Mouse (Mus musculus) heart, embryonic 13.5 days (tissue): Measurements from ENCODE around the gene Atg16l2. TPM values are rescaled to one million over a fixed set of nuclear protein-coding genes. Genes with fewer than 3 reads are reported as not detected.
A peak's percentile ranks its signal among the peaks of the same experiment; 100 is the strongest.

Source experiments
- ATAC-seq: fragments of 200-750 bp; cut with Nextera tagmentation; 2 replicates; pipeline ENCODE4 v1.8.0; 2017; ENCODE audit warnings: moderate TSS enrichment; ENCODE audit not compliant: insufficient number of reproducible peaks, low FRiP score, low TSS enrichment; ENCODE audit errors: extremely low read depth
- H3K27ac ChIP-seq: fragments of 300-500 bp; sonication (generic); replicated peaks from 2 replicates; pipeline ENCODE4 v1.5.1; 2015; ENCODE audit warnings: moderate library complexity, mild to moderate bottlenecking, inconsistent platforms
- H3K27me3 ChIP-seq: fragments of 300-500 bp; sonication (generic); replicated peaks from 2 replicates; pipeline ENCODE4 v1.6.1; 2015; ENCODE audit warnings: mild to moderate bottlenecking, inconsistent platforms
- H3K36me3 ChIP-seq: fragments of 300-500 bp; sonication (generic); 2 replicates; pipeline ENCODE4 v1.6.1; 2015; ENCODE audit warnings: mild to moderate bottlenecking, inconsistent platforms
- H3K4me1 ChIP-seq: fragments of 300-500 bp; sonication (generic); 2 replicates; pipeline ENCODE4 v1.6.1; 2015; ENCODE audit warnings: inconsistent platforms
- H3K4me2 ChIP-seq: fragments of 300-500 bp; sonication (generic); 2 replicates; pipeline ENCODE4 v1.6.1; 2015; ENCODE audit warnings: inconsistent platforms, mild to moderate bottlenecking, moderate library complexity
- H3K4me3 ChIP-seq: fragments of 300-500 bp; sonication (generic); 2 replicates; pipeline ENCODE4 v1.5.1; 2015; ENCODE audit warnings: moderate library complexity, mild to moderate bottlenecking, inconsistent platforms
- H3K9ac ChIP-seq: fragments of 300-500 bp; sonication (generic); 2 replicates; pipeline ENCODE4 v1.6.1; 2015; ENCODE audit warnings: inconsistent platforms, mild to moderate bottlenecking, moderate library complexity
- H3K9me3 ChIP-seq: fragments of 300-500 bp; sonication (generic); 2 replicates; pipeline ENCODE4 v1.6.1; 2016; ENCODE audit warnings: inconsistent platforms
- WGBS: fragments of 180-500 bp; shearing (Covaris S2); methylation state at CpG from one replicate; pipeline ENCODE4 v1.1.7; 2015; ENCODE audit warnings: mixed read lengths; 5-methylcytosine and 5-hydroxymethylcytosine counted together
- polyA plus RNA-seq: library from polyadenylated mRNA; unstranded; fragments of >200 nt; fragmentation: Nextera tagmentation; extraction: Ambion mirVana; gene quantifications from 2 replicates; pipeline ENCODE4 v1.2.1, GENCODE M21; 2015

Gene Atg16l2
- polyA plus RNA-seq, 1 experiment from 2014 or later: 23.0 TPM

- Histone ChIP-seq H3K4me3 (peak overlapping the region; percentile 59), H3K27ac (peak overlapping the region; percentile 97), H3K27me3 (no peaks in the 10 kb centered on the region), H3K4me2 (peak overlapping the region; percentile 73), H3K9ac (peak overlapping the region; percentile 81), H3K9me3 (no peaks in the 10 kb centered on the region), H3K36me3 (no peaks in the 10 kb centered on the region), H3K4me1 (peaks cover 19% of the 10 kb centered on the region)
- ATAC-seq: no peak
- WGBS: 35% methylated on average over 5 of the region's 5 CpGs
Observed at GRCm38 (mm10) chr7:101309985-101310326, 7.9 kb upstream of the Atg16l2 start.

GRCm38 (mm10) chr7:101306841-101307240 is 4.8 kb upstream of the Atg16l2 start:
- 17% methylated on average over 2 of the region's 2 CpGs for WGBS
- peaks cover 15% of the 10 kb centered on the region for H3K4me1 ChIP-seq
- no peak for ATAC-seq

GRCm38 (mm10) chr7:101302691-101303090 is 640 bp upstream of the Atg16l2 start:
- peak overlapping the region; percentile 87 for H3K9ac ChIP-seq
- ATAC-seq: no peak

More at GRCm38 (mm10) chr7:101306841-101307240, 4.8 kb upstream of the Atg16l2 start:
- Histone ChIP-seq H3K9me3 (no peaks in the 10 kb centered on the region), H3K4me3 (no peak overlapping the region), H3K9ac (no peak overlapping the region), H3K36me3 (no peaks in the 10 kb centered on the region), H3K4me2 (no peak overlapping the region), H3K27me3 (no peaks in the 10 kb centered on the region), H3K27ac (no peak overlapping the region)

GRCm38 (mm10) chr7:101301361-101301880 is 630 bp downstream of the Atg16l2 start:
- H3K36me3 ChIP-seq: no peaks in the 10 kb centered on the region
- H3K9ac ChIP-seq: peak overlapping the region; percentile 87
- H3K4me3 ChIP-seq: peak overlapping the region; percentile 77
- ATAC-seq: no peak; the same call in 1 of the 2 replicates
- H3K9me3 ChIP-seq: no peaks in the 10 kb centered on the region
- H3K27ac ChIP-seq: peak overlapping the region; percentile 90
- peaks cover 24% of the 10 kb centered on the region for H3K27me3 ChIP-seq
- H3K4me1 ChIP-seq: peaks cover 31% of the 10 kb centered on the region
- WGBS: under 1% methylated on average over 30 of the region's 30 CpGs
- peak overlapping the region; percentile 92 for H3K4me2 ChIP-seq

More at GRCm38 (mm10) chr7:101302691-101303090, 640 bp upstream of the Atg16l2 start:
- Histone ChIP-seq H3K4me2 (peak overlapping the region; percentile 92), H3K27ac (peak overlapping the region; percentile 90), H3K36me3 (no peaks in the 10 kb centered on the region), H3K4me3 (peak overlapping the region; percentile 77), H3K27me3 (peaks cover 18% of the 10 kb centered on the region), H3K9me3 (no peaks in the 10 kb centered on the region), H3K4me1 (peaks cover 22% of the 10 kb centered on the region)
- 30% methylated on average over 7 of the region's 7 CpGs for WGBS

- H3K9ac ChIP-seq: no peak overlapping the region
- peaks cover 38% of the 10 kb centered on the region for H3K4me1 ChIP-seq
- ATAC-seq: no peak
- H3K4me3 ChIP-seq: no peak overlapping the region
- peaks cover 23% of the 10 kb centered on the region for H3K36me3 ChIP-seq
- no peak overlapping the region for H3K4me2 ChIP-seq
- no peak overlapping the region for H3K27ac ChIP-seq
- peaks cover 24% of the 10 kb centered on the region for H3K27me3 ChIP-seq
- H3K9me3 ChIP-seq: no peaks in the 10 kb centered on the region
- WGBS: 77% methylated on average over 3 of the region's 3 CpGs
Observed at GRCm38 (mm10) chr7:101298375-101298774, 3.7 kb downstream of the Atg16l2 start.

GRCm38 (mm10) chr7:101297023-101297405 is 5.0 kb downstream of the Atg16l2 start:
- H3K4me2 ChIP-seq: peak overlapping the region; percentile 76
- peaks cover 33% of the 10 kb centered on the region for H3K4me1 ChIP-seq
- H3K9ac ChIP-seq: peak overlapping the region; percentile 79
- H3K36me3 ChIP-seq: peaks cover 32% of the 10 kb centered on the region
- H3K4me3 ChIP-seq: peak overlapping the region; percentile 45
- no peaks in the 10 kb centered on the region for H3K9me3 ChIP-seq
- H3K27me3 ChIP-seq: peaks cover 24% of the 10 kb centered on the region
- ATAC-seq: no peak
- 0 out of 2 replicates have a peak overlapping the region, but pooled peaks have one; percentile 24 for H3K27ac ChIP-seq
- 25% methylated on average over 8 of the region's 8 CpGs for WGBS

- Histone ChIP-seq H3K4me3 (peak overlapping the region; percentile 45), H3K27me3 (peaks cover 24% of the 10 kb centered on the region), H3K36me3 (peaks cover 38% of the 10 kb centered on the region), H3K9me3 (no peaks in the 10 kb centered on the region), H3K4me2 (peak overlapping the region; percentile 76), H3K4me1 (peaks cover 33% of the 10 kb centered on the region), H3K27ac (0 out of 2 replicates have a peak overlapping the region, but pooled peaks have one; percentile 24), H3K9ac (peak overlapping the region; percentile 79)
- no peak for ATAC-seq
- WGBS: 11% methylated on average over 35 of the region's 35 CpGs
Observed at GRCm38 (mm10) chr7:101296252-101297022, 5.6 kb downstream of the Atg16l2 start.

GRCm38 (mm10) chr7:101295438-101295837 is 6.6 kb downstream of the Atg16l2 start:
- H3K4me1 ChIP-seq: peaks cover 26% of the 10 kb centered on the region
- H3K9me3 ChIP-seq: no peaks in the 10 kb centered on the region
- H3K27ac ChIP-seq: no peak overlapping the region
- peaks cover 48% of the 10 kb centered on the region for H3K36me3 ChIP-seq
- peaks cover 24% of the 10 kb centered on the region for H3K27me3 ChIP-seq
- no peak overlapping the region for H3K4me2 ChIP-seq
- H3K9ac ChIP-seq: no peak overlapping the region
- WGBS: 53% methylated on average over 1 of the region's 1 CpGs
- ATAC-seq: no peak
- no peak overlapping the region for H3K4me3 ChIP-seq

- H3K4me1 ChIP-seq: peaks cover 16% of the 10 kb centered on the region
- H3K4me3 ChIP-seq: no peak overlapping the region
- peaks cover 15% of the 10 kb centered on the region for H3K27me3 ChIP-seq
- no peak for ATAC-seq
- H3K27ac ChIP-seq: no peak overlapping the region
- no peak overlapping the region for H3K4me2 ChIP-seq
- H3K36me3 ChIP-seq: peaks cover 64% of the 10 kb centered on the region
- H3K9me3 ChIP-seq: no peaks in the 10 kb centered on the region
- WGBS: 46% methylated on average over 4 of the region's 4 CpGs
- H3K9ac ChIP-seq: 0 out of 2 replicates have a peak overlapping the region, but pooled peaks have one; percentile 12
Observed at GRCm38 (mm10) chr7:101293611-101294010, 8.4 kb downstream of the Atg16l2 start.

GRCm38 (mm10) chr7:101293138-101293537 is 8.9 kb downstream of the Atg16l2 start:
- Histone ChIP-seq H3K4me3 (no peak overlapping the region), H3K27me3 (peaks cover 11% of the 10 kb centered on the region), H3K9me3 (no peaks in the 10 kb centered on the region), H3K4me1 (peaks cover 16% of the 10 kb centered on the region), H3K4me2 (no peak overlapping the region), H3K36me3 (peaks cover 64% of the 10 kb centered on the region), H3K9ac (no peak overlapping the region), H3K27ac (no peak overlapping the region)
- no peak for ATAC-seq
- WGBS: 51% methylated on average over 4 of the region's 4 CpGs

- no peak overlapping the region for H3K9ac ChIP-seq
- H3K27me3 ChIP-seq: peaks cover 6% of the 10 kb centered on the region
- no peaks in the 10 kb centered on the region for H3K9me3 ChIP-seq
- H3K27ac ChIP-seq: no peak overlapping the region
- H3K36me3 ChIP-seq: peaks cover 68% of the 10 kb centered on the region
- H3K4me3 ChIP-seq: no peak overlapping the region
- WGBS: 84% methylated on average over 1 of the region's 1 CpGs
- H3K4me1 ChIP-seq: peaks cover 16% of the 10 kb centered on the region
- no peak overlapping the region for H3K4me2 ChIP-seq
- no peak for ATAC-seq
Observed at GRCm38 (mm10) chr7:101292696-101293095, 9.4 kb downstream of the Atg16l2 start.
